Mouse (Mus musculus) bone marrow macrophage, adult 2 months (primary cell): ENCODE measurements around the gene N4bp3. TPM values are rescaled to one million over a fixed set of nuclear protein-coding genes. Genes with fewer than 3 reads are reported as not detected.

Experiments used
- H3K27ac ChIP-seq: 2 replicates; pipeline ENCODE4 v1.5.1; 2012; ENCODE audit warnings: low read depth, low read length; ENCODE audit not compliant: insufficient read depth
- H3K4me1 ChIP-seq: 2 replicates; pipeline ENCODE4 v1.6.1; 2012; ENCODE audit warnings: low read length; ENCODE audit not compliant: control insufficient read depth, insufficient read depth
- H3K4me3 ChIP-seq: 2 replicates; pipeline ENCODE4 v1.5.1; 2012; ENCODE audit warnings: mild to moderate bottlenecking, low read length, moderate library complexity; ENCODE audit not compliant: insufficient read depth
- CTCF ChIP-seq: IDR thresholded peaks from 2 replicates; pipeline ENCODE4 v1.5.1; 2012; ENCODE audit warnings: low read depth, mild to moderate bottlenecking, low read length, moderate library complexity
- POLR2A ChIP-seq: IDR thresholded peaks from 2 replicates; pipeline ENCODE4 v1.6.1; 2012; ENCODE audit warnings: mild to moderate bottlenecking, low read depth, low read length, borderline replicate concordance
- polyA plus RNA-seq: library from polyadenylated mRNA; stranded (reverse); fragments of >200 nt; gene quantifications from 2 replicates; pipeline ENCODE4 v1.2.4, GENCODE M21; 2012; ENCODE audit not compliant: missing spikeins, insufficient read depth, insufficient read length

The N4bp3 gene
- polyA plus RNA-seq, 1 experiment = 9.8 TPM

GRCm38 (mm10) chr11:51632130-51632753 lies 18.4 kb downstream of the N4bp3 start:
- Histone ChIP-seq H3K27ac (no peak overlapping the region), H3K4me1 (peaks cover 43% of the 10 kb centered on the region), H3K4me3 (no peak overlapping the region)
- TF ChIP-seq CTCF (no peak), POLR2A (no peak)

GRCm38 (mm10) chr11:51629651-51630314 lies 20.9 kb downstream of the N4bp3 start:
- TF ChIP-seq POLR2A (no peak), CTCF (no peak)
- Histone ChIP-seq H3K27ac (no peak overlapping the region), H3K4me3 (no peak overlapping the region), H3K4me1 (peaks cover 32% of the 10 kb centered on the region)

GRCm38 (mm10) chr11:51627907-51628306 lies 22.7 kb downstream of the N4bp3 start:
- TF ChIP-seq CTCF = no peak
- no peak for TF ChIP-seq POLR2A
- Histone ChIP-seq H3K27ac (no peak overlapping the region), H3K4me3 (no peak overlapping the region), H3K4me1 (peaks cover 16% of the 10 kb centered on the region)

GRCm38 (mm10) chr11:51627425-51627824 lies 23.2 kb downstream of the N4bp3 start:
- H3K4me1 ChIP-seq = peaks cover 13% of the 10 kb centered on the region
- no peak for TF ChIP-seq CTCF
- no peak for TF ChIP-seq POLR2A
- no peak overlapping the region for H3K27ac ChIP-seq
- H3K4me3 ChIP-seq = no peak overlapping the region

- H3K27ac ChIP-seq = no peak overlapping the region
- H3K4me3 ChIP-seq = no peak overlapping the region
- TF ChIP-seq POLR2A (no peak), CTCF (no peak)
- H3K4me1 ChIP-seq = peaks cover 8% of the 10 kb centered on the region
Measured at GRCm38 (mm10) chr11:51625187-51625820, 25.3 kb downstream of the N4bp3 start.

- no peak overlapping the region for H3K27ac ChIP-seq
- H3K4me1 ChIP-seq = peaks cover 10% of the 10 kb centered on the region
- TF ChIP-seq CTCF = no peak
- TF ChIP-seq POLR2A = no peak
- H3K4me3 ChIP-seq = no peak overlapping the region
Measured at GRCm38 (mm10) chr11:51622971-51623491, 27.6 kb downstream of the N4bp3 start.

GRCm38 (mm10) chr11:51621776-51622175 lies 28.9 kb downstream of the N4bp3 start:
- Histone ChIP-seq H3K4me1 (peaks cover 10% of the 10 kb centered on the region), H3K27ac (no peak overlapping the region), H3K4me3 (no peak overlapping the region)
- TF ChIP-seq CTCF = no peak

GRCm38 (mm10) chr11:51620084-51620483 lies 30.6 kb downstream of the N4bp3 start:
- Histone ChIP-seq H3K27ac (peak overlapping the region; percentile 61), H3K4me3 (peak overlapping the region; percentile 96), H3K4me1 (peaks cover 16% of the 10 kb centered on the region)
- TF ChIP-seq POLR2A (no peak), CTCF (no peak)

GRCm38 (mm10) chr11:51619409-51620060 lies 31.1 kb downstream of the N4bp3 start, which contains the start of gene Nhp2:
Nhp2 (plus strand) TSS chr11:51619735.
- peaks cover 22% of the 10 kb centered on the region for H3K4me1 ChIP-seq
- peak within 1 kb of the TSS; percentile 78 for H3K27ac ChIP-seq
- TF ChIP-seq CTCF (no peak), POLR2A (0 out of 2 replicates have a peak, but pooled peaks have one; percentile 48)
- peak within 1 kb of the TSS; percentile 96 for H3K4me3 ChIP-seq
